Mouse (Mus musculus): Measurements from ENCODE around the gene Cpped1.

Gene Cpped1

GRCm38 (mm10) chr16:11778191-11778590 lies 131.1 kb downstream of the Cpped1 start:
- DNase-seq (ENCODE audit: inconsistent age in 2 of 2, low spot score in 1 of 2), result no peak

DNA sequence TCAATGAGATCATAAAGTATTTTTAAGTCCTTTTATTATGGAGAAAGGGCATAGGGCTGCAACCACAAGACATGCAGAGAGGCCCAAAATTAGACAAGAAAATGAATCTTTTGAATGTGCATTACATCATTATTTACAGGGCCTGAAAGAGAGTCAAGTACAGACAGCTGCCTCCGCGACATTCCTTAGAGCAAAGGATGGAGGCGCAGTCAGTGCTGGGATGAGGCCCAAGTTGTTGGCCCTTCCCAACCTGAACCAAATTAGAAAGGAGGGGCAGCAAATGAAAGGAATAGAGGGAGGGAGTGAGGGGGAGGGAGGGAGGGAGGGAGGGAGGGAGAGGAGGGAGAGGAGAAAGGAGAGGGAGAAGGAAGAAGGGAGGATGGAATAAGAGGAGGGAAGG lies 132.7 kb downstream of the Cpped1 start:
- no peak for DNase-seq (ENCODE audit: inconsistent age in 2 of 2, low spot score in 1 of 2)

GRCm38 (mm10) chr16:11774321-11774720 lies 134.9 kb downstream of the Cpped1 start:
- no peak for DNase-seq (ENCODE audit: inconsistent age in 2 of 2, low spot score in 1 of 2)

DNA sequence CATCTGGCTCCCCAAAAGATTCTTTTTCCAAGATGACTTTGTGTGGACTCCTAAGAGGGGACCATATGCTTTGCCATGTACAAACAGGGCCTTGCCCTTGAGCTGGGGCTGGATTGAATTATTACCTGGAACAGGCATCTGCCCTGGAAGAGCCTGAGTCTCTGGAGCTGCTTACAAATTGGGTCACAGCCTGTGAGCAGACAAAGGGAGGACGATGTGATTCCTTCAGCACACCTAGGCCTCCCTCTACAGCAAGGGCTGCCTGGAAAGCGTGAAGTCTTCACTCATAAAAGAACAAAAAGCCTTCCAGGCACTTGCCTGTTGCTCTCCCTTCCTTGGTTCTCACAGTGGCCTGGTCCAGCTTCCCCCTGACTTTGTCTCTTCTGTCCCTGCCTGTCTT lies 136.9 kb downstream of the Cpped1 start:
- no peak for DNase-seq (ENCODE audit: inconsistent age in 2 of 2, low spot score in 1 of 2)

DNA sequence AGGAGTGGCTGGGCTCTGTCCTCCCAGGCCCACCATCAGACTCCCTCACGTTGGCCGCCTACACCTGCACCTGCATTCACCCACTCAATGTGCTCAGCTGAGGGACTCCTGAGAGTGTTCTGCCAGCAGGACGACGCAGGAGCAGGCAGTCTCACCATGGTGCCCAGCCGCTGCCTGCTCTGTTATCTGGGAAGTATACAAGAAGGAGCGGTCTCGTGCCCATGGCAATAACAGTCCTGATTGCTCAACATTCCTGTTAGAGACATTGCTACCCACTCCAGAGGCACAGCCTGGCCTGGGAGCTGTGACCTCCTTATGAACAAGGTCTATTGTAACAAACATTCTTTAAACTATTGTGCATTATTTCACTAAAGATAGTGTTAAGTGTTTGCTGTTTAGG lies 151.3 kb downstream of the Cpped1 start:
- no peak for DNase-seq (ENCODE audit: inconsistent age in 2 of 2, low spot score in 1 of 2)

GRCm38 (mm10) chr16:11757471-11757870 lies 151.8 kb downstream of the Cpped1 start:
- no peak for DNase-seq (ENCODE audit: inconsistent age in 2 of 2, low spot score in 1 of 2)

DNA sequence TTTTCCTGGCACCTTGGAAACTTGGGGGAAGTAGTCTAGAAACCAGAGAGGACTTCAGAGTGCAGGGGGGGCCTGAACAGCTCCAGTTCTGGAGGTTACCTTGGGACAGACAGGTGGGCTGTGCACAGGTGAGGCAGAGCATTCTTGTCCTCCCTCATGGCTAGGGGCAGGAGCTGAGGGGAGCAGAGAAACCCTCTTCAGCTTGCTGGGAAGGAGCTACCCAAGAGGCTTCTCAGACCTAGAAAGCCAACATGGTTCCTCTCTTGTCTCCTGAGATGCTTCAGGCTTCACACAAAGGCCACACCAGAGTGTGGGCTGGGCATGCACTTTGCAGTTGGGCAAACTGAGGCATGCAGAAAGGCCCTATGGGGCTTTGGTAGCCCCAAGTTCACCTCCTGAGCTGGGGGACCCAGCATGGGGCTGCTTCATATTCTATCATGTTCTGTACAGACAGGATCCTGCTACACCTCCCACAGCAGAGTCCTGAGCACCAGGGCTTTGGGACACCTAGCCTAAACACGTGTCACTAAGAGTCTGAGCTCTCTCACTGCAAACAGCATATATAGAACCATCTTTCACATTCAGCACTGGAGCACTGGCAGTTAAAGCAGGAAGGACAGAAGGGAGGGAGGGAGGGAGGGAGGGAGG lies 152.5 kb downstream of the Cpped1 start:
- no peak for DNase-seq (ENCODE audit: inconsistent age in 2 of 2, low spot score in 1 of 2)

DNA sequence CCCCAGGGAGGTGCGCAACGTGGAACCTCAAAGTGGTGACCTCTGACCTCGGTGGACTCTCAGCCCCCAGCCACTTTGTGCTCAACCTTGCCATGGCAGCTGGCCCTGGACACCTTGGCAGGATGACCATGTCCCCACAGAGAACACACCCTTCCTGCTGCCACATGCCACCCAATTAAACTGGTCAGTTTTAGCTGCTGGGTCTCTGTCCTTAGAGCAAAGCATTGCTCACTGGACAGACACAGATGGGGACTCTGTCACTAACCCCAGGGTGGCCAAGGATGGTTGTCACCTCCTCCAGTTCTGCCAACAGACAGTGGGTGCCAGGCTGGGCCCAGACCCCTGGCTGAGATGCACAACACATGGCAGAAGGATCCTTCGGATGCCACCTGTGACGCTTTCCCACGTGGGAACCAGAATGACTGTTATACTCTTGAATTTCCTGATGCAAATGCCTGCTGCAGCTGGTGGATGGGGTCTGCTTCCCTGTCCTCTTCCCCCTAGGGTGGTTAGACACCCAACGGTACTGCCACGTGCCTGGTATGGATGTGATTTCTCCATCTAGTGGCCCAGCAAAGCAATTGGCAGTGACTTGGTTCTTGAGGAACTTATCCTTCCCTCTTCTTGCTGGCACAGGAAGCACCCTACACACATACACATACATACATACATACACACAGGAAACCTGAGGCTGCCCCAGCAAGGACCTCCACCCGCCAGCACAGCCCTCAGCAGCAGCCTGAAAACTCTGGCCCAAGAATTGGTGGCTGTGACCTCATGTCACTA lies 153.8 kb downstream of the Cpped1 start:
- DNase-seq (ENCODE audit: inconsistent age in 2 of 2, low spot score in 1 of 2), result no peak

DNA sequence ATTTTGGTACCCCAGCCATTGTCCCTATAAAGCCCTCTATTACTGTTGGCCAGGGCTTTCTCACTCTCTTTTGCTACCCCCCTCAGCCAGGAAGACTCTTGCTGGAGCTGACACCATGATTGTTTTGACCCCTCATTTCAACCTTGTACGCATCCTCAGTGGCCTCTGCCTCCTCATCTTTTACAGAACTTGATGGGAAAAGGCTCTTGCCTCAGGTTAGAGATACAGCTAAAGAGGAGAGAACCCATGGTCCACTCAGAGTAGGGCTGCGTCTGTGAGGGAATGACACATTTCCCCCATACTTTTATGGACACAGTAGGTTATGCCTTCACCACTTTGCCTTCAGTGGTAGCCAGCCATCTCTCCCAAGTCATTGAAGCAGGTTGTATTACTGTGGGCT lies 155.1 kb downstream of the Cpped1 start:
- DNase-seq (ENCODE audit: inconsistent age in 2 of 2, low spot score in 1 of 2), result no peak
